Mouse (Mus musculus) G1E (cell line): ENCODE results near the gene Ssh2. TPM values are rescaled to one million over a fixed set of nuclear protein-coding genes. Genes with fewer than 3 reads are reported as not detected.

ENCODE experiments used
- ATAC-seq: 2 replicates; pipeline ENCODE4 v1.8.0; 2016; ENCODE audit warnings: mild to moderate bottlenecking; ENCODE audit not compliant: insufficient number of reproducible peaks, poor library complexity, low FRiP score, severe bottlenecking; ENCODE audit errors: extremely low read depth
- DNase-seq: peaks from one replicate; pipeline ENCODE4 v3.0.0; 2012; ENCODE audit warnings: low spot score
- H3K27me3 ChIP-seq: 2 replicates; pipeline ENCODE4 v1.6.1; 2012; ENCODE audit warnings: mild to moderate bottlenecking, low read length, inconsistent platforms; ENCODE audit not compliant: insufficient read depth
- H3K36me3 ChIP-seq: replicated peaks from 2 replicates; pipeline ENCODE3; 2012; ENCODE audit warnings: mild to moderate bottlenecking, inconsistent platforms
- H3K4me1 ChIP-seq: 2 replicates; pipeline ENCODE4 v1.6.1; 2012; ENCODE audit warnings: low read depth, low read length, inconsistent platforms, mixed read lengths; ENCODE audit not compliant: insufficient read depth
- H3K4me3 ChIP-seq: 2 replicates; pipeline ENCODE4 v1.5.1; 2012; ENCODE audit warnings: low read depth, mild to moderate bottlenecking, inconsistent platforms, low read length, moderate library complexity, mixed read lengths
- H3K9me3 ChIP-seq: replicated peaks from 2 replicates; pipeline ENCODE4 v1.6.1; 2012; ENCODE audit warnings: inconsistent platforms
- CTCF ChIP-seq: IDR thresholded peaks from 2 replicates; pipeline ENCODE4 v1.5.1; 2012; ENCODE audit warnings: low read depth, low read length, inconsistent platforms, mixed read lengths
- GATA1 ChIP-seq: IDR thresholded peaks from 2 replicates; pipeline ENCODE4 v1.6.1; 2012; ENCODE audit warnings: borderline replicate concordance, low read length, inconsistent platforms, mixed read lengths
- GATA2 ChIP-seq: IDR thresholded peaks from 2 replicates; pipeline ENCODE4 v1.6.1; 2012; ENCODE audit warnings: low read depth, low read length, inconsistent platforms, borderline replicate concordance
- POLR2AphosphoS5 ChIP-seq: IDR thresholded peaks from 2 replicates; pipeline ENCODE4 v1.6.1; 2012; ENCODE audit warnings: low read depth, low read length, inconsistent platforms; ENCODE audit not compliant: insufficient replicate concordance
- TAL1 ChIP-seq: conservative IDR thresholded peaks from 2 replicates; pipeline ENCODE4 v1.6.1; 2012; ENCODE audit warnings: low read depth, low read length, inconsistent platforms, mixed read lengths
- polyA plus RNA-seq: library from polyadenylated mRNA; stranded (reverse); fragments of >175 nt; gene quantifications from 2 replicates; pipeline ENCODE4 v1.2.3, GENCODE M21; 2012
- total RNA-seq, 2 experiments: library from RNA; stranded (forward) in 1 of 2; stranded (reverse) in 1 of 2; fragments of 200-1000 nt in 1 of 2; fragments of >200 nt in 1 of 2; fragmentation: Nextera tagmentation in 1 of 2; gene quantifications; 2 replicates each; pipeline ENCODE4 v1.2.3; 2014 to 2017

Gene Ssh2
- total and polyA plus RNA-seq, 3 experiments, result 15.1 to 34.6 (median 25.0) TPM

DNA sequence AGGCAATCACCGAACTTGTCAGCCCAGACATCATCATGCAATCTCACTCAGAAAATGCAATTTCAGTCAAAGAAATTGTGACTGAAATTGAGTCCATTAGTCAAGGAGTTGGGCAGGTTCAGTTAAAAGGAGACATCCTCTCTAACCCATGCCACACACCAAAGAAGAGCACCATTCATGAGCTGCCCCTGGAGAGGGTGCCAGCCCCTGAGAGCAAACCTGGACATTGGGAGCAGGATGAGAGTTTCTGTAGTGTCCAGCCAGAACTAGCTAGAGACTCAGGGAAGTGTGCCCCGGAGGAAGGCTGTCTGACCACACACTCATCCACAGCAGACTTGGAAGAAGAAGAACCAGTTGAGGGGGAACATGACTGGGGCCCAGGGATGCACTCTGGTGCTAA, 237.3 kb downstream of the Ssh2 start:
- H3K4me1 ChIP-seq, result no peaks in the 10 kb centered on the region
- no peaks in the 10 kb centered on the region for H3K9me3 ChIP-seq
- TF ChIP-seq TAL1 (no peak), GATA2 (no peak), POLR2AphosphoS5 (no peak), CTCF (no peak), GATA1 (no peak)
- H3K36me3 ChIP-seq, result peaks cover 57% of the 10 kb centered on the region
- H3K27me3 ChIP-seq, result no peaks in the 10 kb centered on the region
- ATAC-seq (no peak), DNase-seq (no peak)
- H3K4me3 ChIP-seq, result no peak overlapping the region

DNA sequence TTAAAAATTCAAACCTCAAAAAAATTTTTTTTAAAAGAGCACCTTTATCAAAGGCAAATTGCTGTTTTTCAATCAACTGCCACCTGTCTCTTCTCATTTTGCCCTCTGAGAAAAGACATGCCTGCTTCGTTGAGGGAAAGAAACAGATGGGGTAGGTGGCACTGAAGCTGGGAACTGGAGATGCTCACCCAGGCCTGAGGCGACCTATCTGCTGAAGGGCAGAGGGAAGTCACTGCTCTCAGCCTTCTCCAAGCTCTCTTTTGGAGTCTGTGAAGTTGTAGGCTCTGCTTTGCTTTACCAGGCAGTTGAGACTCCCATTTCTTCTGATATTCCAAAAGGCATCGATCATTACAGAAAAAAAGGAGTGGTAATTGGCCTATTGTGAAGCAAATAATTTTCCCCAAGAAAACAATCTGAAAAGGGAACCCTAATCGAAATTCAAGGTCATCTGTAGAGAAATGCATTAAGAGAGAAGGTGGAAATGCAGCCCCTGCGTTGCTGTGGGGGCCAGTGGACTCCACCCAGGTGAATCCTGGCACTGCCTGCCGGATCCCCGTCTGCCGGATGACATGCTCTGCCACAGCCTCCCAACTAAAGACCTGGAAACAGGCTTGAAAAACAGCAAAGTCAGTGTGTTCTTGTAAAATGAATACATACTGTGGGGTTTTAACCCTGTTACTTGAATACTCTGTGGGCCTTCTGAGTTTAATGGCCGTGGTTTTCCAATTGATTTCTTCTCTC, 239.9 kb downstream of the Ssh2 start:
- H3K4me3 ChIP-seq, result no peak overlapping the region
- no peaks in the 10 kb centered on the region for H3K9me3 ChIP-seq
- no peaks in the 10 kb centered on the region for H3K27me3 ChIP-seq
- DNase-seq (no peak), ATAC-seq (no peak)
- H3K36me3 ChIP-seq, result peaks cover 36% of the 10 kb centered on the region
- H3K4me1 ChIP-seq, result no peaks in the 10 kb centered on the region
- TF ChIP-seq CTCF (no peak), POLR2AphosphoS5 (no peak), GATA2 (no peak), TAL1 (no peak), GATA1 (no peak)

GRCm38 (mm10) chr11:77456866-77457265, 240.8 kb downstream of the Ssh2 start:
- peaks cover 34% of the 10 kb centered on the region for H3K36me3 ChIP-seq
- ATAC-seq (no peak), DNase-seq (no peak)
- no peaks in the 10 kb centered on the region for H3K9me3 ChIP-seq
- no peak overlapping the region for H3K4me3 ChIP-seq
- TF ChIP-seq TAL1, result no peak
- TF ChIP-seq CTCF, result no peak
- no peak for TF ChIP-seq GATA1
- TF ChIP-seq GATA2, result no peak
- TF ChIP-seq POLR2AphosphoS5, result no peak
- peaks cover 2% of the 10 kb centered on the region; the same call in 1 of the 2 replicates for H3K27me3 ChIP-seq
- no peaks in the 10 kb centered on the region for H3K4me1 ChIP-seq

DNA sequence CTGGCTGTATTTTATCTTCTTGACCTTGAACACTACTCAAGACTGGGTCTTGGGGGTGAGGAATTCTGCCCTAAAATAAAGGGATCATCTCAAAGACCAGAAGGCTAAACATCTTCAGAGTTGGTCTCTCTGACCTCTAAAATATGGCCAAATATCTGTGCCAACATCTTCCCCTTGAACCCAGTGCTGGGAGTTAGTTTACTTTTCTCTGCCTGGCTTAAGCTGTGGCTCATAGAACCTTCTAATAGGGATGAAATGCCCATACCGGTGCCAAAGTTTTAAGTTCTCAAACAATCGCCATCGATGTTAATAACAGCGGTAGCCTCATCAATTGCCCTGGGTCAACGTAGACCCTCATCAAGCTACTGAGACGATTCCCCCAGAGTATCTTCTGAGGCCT, 245.8 kb downstream of the Ssh2 start:
- Histone ChIP-seq H3K4me1 (peaks cover 5% of the 10 kb centered on the region; the same call in 1 of the 2 replicates), H3K36me3 (peaks cover 4% of the 10 kb centered on the region), H3K27me3 (peaks cover 48% of the 10 kb centered on the region), H3K4me3 (no peak overlapping the region), H3K9me3 (no peaks in the 10 kb centered on the region)
- TF ChIP-seq POLR2AphosphoS5 (no peak), GATA2 (no peak), CTCF (no peak), GATA1 (no peak), TAL1 (no peak)
- no peak for ATAC-seq
- DNase-seq, result no peak

DNA sequence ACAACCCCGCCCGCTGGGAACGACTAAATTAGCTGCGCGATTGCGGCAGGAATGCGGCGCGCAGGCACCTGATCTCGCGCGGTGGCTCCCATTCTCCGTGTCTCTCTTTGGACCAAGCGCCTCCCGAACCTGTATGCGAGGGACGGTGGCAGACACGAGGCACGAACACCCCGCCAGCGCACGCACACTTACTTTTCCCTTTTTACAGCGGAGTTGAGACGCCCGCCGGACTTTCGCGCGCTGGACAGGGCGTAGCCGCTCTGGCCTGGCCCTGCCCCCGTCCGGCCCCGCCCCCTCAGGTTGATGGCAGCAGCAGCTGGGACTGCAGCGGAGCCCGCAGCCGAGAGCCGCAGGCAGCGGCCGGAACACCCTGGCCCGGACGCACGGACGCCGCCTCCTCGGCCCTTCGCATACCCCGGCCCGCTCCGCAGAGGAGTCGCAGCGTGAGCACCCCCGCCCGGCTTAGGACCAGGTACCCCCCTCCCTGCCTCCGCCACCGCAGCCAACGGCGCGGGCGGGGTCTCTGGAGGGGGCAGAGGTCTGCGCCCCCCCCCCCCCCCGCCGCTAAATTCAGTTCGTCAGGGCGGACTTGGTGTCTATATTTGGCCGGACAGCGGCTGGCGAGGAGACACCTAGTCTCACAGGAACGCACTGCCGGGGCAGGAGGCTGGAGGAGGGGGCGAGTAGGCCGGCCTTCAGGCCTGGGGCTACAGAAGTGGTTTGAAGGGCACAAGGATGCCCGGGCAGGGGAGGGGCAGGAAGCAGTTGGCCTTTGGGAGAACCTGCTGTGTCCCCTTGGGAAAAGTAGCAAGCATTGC, 246.4 kb downstream of the Ssh2 start, which contains the start of gene Coro6:
Gene Coro6 (plus strand): TSS at position 129 of the 818 bp plus-strand sequence.
- ATAC-seq (no peak), DNase-seq (no peak)
- H3K4me3 ChIP-seq, result no peak within 1 kb of the TSS
- H3K27me3 ChIP-seq, result peaks cover 54% of the 10 kb centered on the region
- peaks cover 7% of the 10 kb centered on the region; the same call in 1 of the 2 replicates for H3K4me1 ChIP-seq
- H3K36me3 ChIP-seq, result peaks cover 2% of the 10 kb centered on the region
- no peaks in the 10 kb centered on the region for H3K9me3 ChIP-seq
- TF ChIP-seq GATA2, result no peak
- TF ChIP-seq POLR2AphosphoS5, result no peak
- no peak for TF ChIP-seq TAL1
- TF ChIP-seq CTCF, result no peak
- TF ChIP-seq GATA1, result no peak

DNA sequence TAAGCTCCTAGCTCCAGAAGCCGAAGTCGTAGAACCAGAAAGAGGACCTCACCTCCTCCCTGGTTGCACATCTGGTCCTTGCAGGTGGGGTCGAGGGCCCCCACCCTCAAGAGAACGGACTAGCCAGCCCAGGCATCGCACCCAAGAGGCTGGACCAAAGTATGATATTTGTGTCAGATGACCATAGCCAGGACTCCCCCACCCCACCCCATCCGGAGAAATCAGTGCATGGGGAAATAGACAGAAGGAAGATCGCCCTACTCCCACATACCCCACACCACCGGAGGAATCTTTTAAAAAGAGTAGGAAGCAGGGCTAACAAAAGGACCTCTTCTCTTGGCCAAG, 247.0 kb downstream of the Ssh2 start:
- ATAC-seq (no peak), DNase-seq (no peak)
- TF ChIP-seq GATA1, result no peak
- no peak for TF ChIP-seq TAL1
- TF ChIP-seq CTCF, result no peak
- no peak for TF ChIP-seq GATA2
- TF ChIP-seq POLR2AphosphoS5, result no peak
- no peaks in the 10 kb centered on the region for H3K36me3 ChIP-seq
- no peak overlapping the region for H3K4me3 ChIP-seq
- peaks cover 60% of the 10 kb centered on the region for H3K27me3 ChIP-seq
- no peaks in the 10 kb centered on the region for H3K9me3 ChIP-seq
- peaks cover 7% of the 10 kb centered on the region; the same call in 1 of the 2 replicates for H3K4me1 ChIP-seq
